Mouse (Mus musculus) kidney, adult 8-10 months (tissue): Measurements from ENCODE around the gene Zfp423.

Source experiments
- DNase-seq, 2 experiments: peaks; one replicate each; pipeline ENCODE4 v3.0.0; 2022

Zfp423 gene

GRCm38 (mm10) chr8:87802571-87802970 lies 156.8 kb downstream of the Zfp423 start:
- DNase-seq, result no peak

GRCm38 (mm10) chr8:87800121-87800520 lies 159.3 kb downstream of the Zfp423 start:
- no peak for DNase-seq

- no peak for DNase-seq
Measured at GRCm38 (mm10) chr8:87796234-87796633, 163.2 kb downstream of the Zfp423 start.

- DNase-seq, result no peak
Measured at GRCm38 (mm10) chr8:87794639-87795038, 164.8 kb downstream of the Zfp423 start.

GRCm38 (mm10) chr8:87791103-87791502 lies 168.3 kb downstream of the Zfp423 start:
- no peak for DNase-seq

GRCm38 (mm10) chr8:87784641-87785439 lies 174.6 kb downstream of the Zfp423 start:
- DNase-seq, result no peak

- no peak for DNase-seq
Measured at GRCm38 (mm10) chr8:87784227-87784626, 175.2 kb downstream of the Zfp423 start.

- DNase-seq, result no peak
Measured at GRCm38 (mm10) chr8:87783198-87783597, 176.2 kb downstream of the Zfp423 start.

GRCm38 (mm10) chr8:87777586-87777985 lies 181.8 kb downstream of the Zfp423 start:
- DNase-seq, result no peak

GRCm38 (mm10) chr8:87775889-87776288 lies 183.5 kb downstream of the Zfp423 start:
- DNase-seq, result no peak

- DNase-seq, result no peak
Measured at GRCm38 (mm10) chr8:87774966-87775365, 184.4 kb downstream of the Zfp423 start.

- no peak for DNase-seq
Measured at GRCm38 (mm10) chr8:87772894-87773502, 186.4 kb downstream of the Zfp423 start.

GRCm38 (mm10) chr8:87767882-87768281 lies 191.5 kb downstream of the Zfp423 start:
- DNase-seq, result no peak

GRCm38 (mm10) chr8:87765276-87765675 lies 194.1 kb downstream of the Zfp423 start:
- no peak for DNase-seq

GRCm38 (mm10) chr8:87758750-87759149 lies 200.6 kb downstream of the Zfp423 start:
- no peak for DNase-seq

- no peak for DNase-seq
Measured at GRCm38 (mm10) chr8:87754853-87755252, 204.5 kb downstream of the Zfp423 start.

- DNase-seq, result peak in 1 of 2 experiments; percentile 9
Measured at GRCm38 (mm10) chr8:87753636-87754035, 205.8 kb downstream of the Zfp423 start.

- peak in 1 of 2 experiments; percentile 7 for DNase-seq
Measured at GRCm38 (mm10) chr8:87753148-87753547, 206.2 kb downstream of the Zfp423 start.

- DNase-seq, result no peak
Measured at GRCm38 (mm10) chr8:87752710-87753109, 206.7 kb downstream of the Zfp423 start.

GRCm38 (mm10) chr8:87747582-87747981 lies 211.8 kb downstream of the Zfp423 start:
- DNase-seq, result no peak

- DNase-seq, result no peak
Measured at GRCm38 (mm10) chr8:87747142-87747541, 212.3 kb downstream of the Zfp423 start.

- peak; percentile 4 to 23 for DNase-seq
Measured at GRCm38 (mm10) chr8:87746072-87746471, 213.3 kb downstream of the Zfp423 start.

- DNase-seq, result no peak
Measured at GRCm38 (mm10) chr8:87745125-87745698, 214.2 kb downstream of the Zfp423 start.

- DNase-seq, result no peak
Measured at GRCm38 (mm10) chr8:87744556-87744955, 214.8 kb downstream of the Zfp423 start.
